Mouse (Mus musculus) CD4-positive, CD25-positive, alpha-beta regulatory T cell, adult 2 months (primary cell): ENCODE data around the gene Pnkd.
A peak's percentile ranks its signal among the peaks of the same experiment; 100 is the strongest.

Source experiments
- DNase-seq: peaks from one replicate; pipeline ENCODE4 v3.0.0-alpha.2; 2012; ENCODE audit warnings: low read depth, low spot score

Pnkd gene

GRCm38 (mm10) chr1:74357531-74357930, 72.8 kb downstream of the Pnkd start:
- no peak for DNase-seq

DNA sequence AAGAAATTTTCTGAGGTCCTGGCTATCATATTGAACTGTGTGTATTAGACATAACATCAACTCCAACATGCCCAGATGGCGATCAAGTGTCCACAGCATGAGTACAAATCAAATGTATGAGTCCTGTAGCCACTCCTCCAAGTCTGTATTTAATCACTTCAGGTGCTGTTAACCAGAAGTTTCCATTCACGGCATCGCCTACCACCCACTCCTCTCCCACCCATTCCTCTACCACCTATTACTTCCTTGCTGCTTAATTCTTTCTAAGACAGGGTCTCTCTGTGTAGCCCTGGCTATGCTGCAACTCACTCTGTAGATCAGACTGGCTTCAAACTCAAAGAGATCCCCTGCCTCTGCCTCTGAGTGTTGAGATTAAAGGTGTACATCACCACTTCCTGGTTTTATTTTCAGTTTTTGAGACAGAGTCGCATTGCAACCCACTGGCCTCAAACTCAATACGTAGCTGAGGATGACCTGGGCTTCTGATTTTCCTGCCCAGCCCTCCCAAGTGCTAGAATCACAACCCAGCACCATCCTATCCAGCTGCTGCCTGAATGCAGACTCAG, 75.3 kb downstream of the Pnkd start:
- DNase-seq, result peak; percentile 28

DNA sequence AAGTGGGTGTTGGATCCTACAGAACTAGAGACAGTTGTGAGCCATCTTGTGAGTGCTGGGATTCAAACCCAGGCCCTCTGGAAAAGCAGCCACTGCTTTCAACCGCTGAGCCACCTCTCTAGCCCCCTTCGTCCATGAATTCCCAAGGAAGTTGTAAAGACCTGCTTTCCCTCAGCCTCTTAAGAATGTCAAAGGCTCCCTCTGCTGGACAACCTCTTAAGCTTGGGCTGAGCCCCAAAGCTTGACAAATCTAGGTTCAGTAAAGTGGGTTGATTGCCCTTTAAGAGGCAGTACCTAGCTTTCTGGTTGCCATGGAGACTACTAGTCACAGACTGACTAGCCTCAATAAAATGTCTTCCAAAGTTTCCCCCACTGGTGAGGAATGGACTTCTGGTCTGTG, 77.1 kb downstream of the Pnkd start, which contains the start of gene Catip:
Gene Catip, plus strand, starts transcription at position 297 of the 400 bp plus-strand sequence.
- peak; percentile 86 for DNase-seq

GRCm38 (mm10) chr1:74362325-74363229, 77.8 kb downstream of the Pnkd start:
- no peak for DNase-seq

DNA sequence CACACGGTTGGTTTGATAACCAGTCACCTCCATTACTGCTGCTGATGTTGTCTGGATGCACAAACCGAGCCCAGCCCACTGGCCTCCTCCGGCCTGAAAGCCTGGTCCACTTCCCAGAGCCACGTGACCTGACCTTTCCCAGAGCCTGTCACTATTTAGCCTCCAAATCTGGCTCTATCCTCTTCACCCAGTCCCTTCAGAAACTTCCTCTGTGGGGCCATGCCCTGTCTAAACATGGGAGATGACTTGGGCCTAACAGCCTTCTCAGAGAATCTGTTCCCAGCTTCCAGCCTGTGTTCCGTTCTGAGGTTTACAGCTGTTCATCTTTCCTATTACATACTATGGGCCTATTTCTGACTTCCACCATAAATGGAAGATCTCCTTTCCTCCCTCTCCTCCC, 78.7 kb downstream of the Pnkd start:
- no peak for DNase-seq

DNA sequence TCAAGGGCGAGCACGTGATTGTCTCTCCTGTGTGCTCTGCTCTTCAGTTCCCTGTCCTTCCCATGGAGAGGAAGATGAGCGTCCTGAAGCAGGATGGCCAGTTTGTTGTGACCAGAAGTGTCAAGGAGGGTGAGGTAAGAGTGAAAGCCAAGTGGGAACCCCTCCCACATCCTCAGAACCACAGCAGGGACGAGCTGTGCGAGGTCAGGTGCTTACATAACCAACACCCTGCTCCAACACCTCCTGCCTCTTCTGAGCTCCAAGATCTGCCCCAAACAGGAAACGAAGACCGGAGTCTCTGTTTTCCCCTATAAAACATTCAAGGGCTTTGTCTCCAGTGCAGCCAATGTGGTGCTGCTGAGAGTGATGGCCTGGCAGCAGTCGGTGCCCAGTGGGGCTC, 79.5 kb downstream of the Pnkd start:
- no peak for DNase-seq

DNA sequence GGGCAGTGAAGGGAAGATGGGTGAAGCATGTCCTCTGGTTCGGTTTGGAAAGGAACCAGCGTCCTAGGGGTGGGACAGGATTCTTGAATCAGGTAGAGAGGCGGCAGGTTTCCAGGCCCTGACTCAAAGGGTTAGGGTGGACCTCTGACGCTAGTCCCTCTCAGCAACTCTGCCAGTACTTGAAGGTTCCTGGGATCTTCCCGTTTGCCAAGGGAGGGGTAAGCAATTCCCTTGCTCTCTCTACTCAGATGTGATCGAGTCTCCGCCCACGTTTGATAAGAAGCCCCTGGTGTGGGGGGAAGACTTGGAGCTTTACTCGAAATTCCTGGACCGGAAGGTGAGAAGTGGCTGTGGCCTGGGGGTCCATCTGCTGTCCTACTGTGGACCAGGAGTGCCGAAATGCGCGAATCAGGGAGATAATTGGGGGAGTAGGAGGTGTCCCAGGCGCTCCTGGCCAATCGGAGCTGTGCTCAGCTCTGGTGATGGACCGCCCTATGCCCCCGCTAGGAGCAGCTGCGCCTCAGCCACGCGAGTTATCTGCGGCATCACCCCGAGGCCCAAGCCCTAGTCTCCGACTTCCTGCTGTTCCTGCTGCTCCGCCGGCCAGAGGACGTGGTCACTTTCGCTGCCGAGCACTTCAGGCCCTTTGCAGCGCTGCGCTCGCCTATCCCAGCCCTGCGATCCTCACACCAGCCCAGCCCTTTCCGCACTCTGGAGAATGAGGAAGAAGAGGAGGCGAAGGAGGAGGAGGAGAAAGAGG, 83.3 kb downstream of the Pnkd start:
- peak; percentile 46 for DNase-seq

- DNase-seq, result no peak
These were observed 85.3 kb downstream of the Pnkd start for GRCm38 (mm10) chr1:74370040-74370439.

DNA sequence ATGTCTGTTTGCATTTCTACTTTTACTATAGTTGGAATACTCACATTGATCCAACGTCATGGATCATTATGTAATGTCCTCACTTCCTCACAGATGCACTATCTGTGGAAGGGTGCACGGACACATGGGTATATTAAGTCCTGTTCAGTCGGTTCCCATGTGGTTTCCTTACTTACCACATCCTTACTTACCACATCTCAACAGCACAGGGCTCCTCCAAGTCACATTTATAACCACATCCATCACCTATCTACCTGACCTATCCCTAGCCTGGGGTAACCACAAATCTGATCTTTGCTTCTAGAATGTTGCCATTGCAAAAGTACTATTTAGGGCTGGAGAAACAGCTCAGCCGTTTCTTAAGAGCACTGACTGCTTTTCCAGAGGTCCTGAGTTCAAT, 88.6 kb downstream of the Pnkd start:
- no peak for DNase-seq

- DNase-seq, result no peak
These were observed 90.2 kb downstream of the Pnkd start, which contains the start of gene Slc11a1 for GRCm38 (mm10) chr1:74374980-74375379. Gene Slc11a1, plus strand, starts transcription at chr1:74375195.

DNA sequence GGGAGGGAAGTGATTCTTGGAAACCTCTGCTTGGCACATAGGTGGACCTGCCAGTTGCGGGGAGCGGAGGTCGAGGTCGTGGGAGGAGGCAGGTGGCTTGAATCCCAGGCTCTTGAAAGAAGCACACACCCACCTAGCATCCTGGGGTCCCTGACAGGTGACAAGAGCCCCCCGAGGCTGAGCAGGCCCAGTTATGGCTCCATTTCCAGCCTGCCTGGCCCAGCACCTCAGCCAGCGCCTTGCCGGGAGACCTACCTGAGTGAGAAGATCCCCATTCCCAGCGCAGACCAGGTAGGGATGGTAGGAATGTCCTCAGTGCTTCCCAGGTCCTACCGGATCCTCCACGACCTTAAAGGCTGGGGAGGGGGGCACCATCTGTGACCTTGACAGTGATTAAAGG, 90.8 kb downstream of the Pnkd start:
- DNase-seq, result no peak

DNA sequence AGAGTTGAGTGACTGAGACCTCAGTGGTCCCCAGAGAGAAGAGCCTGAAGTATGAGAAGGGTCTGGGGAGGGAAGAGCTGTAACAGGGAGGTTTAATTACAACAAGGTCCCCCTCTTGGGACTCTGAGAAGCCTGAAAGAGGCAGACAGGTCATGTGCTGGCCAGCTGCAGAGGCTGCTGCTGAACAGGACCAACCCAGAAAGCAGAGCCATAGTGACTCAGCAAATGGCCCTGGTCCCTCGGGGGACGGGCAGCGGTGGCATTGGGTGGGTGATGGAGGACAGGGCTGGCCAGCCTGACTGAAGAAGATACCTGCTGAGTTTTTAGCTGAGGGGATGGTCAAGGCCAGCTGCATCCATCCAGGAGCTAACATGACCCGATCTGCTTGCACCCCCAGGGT, 91.7 kb downstream of the Pnkd start:
- DNase-seq, result no peak

DNA sequence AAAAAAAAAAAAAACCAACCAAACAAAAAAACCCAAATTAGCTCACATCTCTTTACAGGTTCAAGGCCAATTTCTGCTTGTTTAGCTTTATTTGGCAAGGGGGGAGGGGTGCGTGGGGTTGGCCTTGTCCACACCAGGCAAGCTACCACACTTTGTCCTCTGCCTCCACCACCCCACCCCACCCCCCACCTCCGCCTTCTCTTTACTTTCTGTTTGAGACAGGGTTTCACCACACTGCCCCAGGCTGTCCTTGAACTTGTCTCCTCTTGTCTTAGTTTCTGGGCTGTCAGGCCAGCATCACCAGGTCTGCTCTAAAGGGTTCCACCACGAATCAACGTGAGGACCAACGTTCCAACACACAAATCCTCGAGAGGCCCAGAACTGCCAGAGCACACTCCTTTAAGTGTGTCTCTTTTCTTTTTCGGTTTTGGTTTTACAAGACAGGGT, 94.4 kb downstream of the Pnkd start:
- DNase-seq, result no peak

- no peak for DNase-seq
These were observed 95.8 kb downstream of the Pnkd start for GRCm38 (mm10) chr1:74380484-74380883.

- DNase-seq, result no peak
These were observed 96.9 kb downstream of the Pnkd start for GRCm38 (mm10) chr1:74381588-74382021.

DNA sequence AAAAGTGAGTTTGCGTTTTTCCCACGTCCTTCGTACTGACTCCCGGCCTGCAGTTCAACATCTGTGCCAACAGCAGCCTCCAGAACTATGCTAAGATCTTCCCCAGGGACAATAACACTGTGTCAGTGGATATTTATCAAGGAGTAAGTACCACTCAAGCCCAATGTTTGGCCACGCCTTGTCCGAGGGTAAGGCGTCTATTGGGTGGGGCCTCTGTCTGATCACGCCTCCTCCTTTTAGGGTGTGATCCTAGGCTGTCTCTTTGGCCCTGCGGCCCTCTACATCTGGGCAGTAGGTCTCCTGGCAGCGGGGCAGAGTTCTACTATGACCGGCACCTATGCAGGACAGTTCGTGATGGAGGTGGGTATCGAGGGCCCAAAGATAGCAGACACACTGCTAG, 98.7 kb downstream of the Pnkd start:
- DNase-seq, result no peak

- no peak for DNase-seq
These were observed 99.8 kb downstream of the Pnkd start for GRCm38 (mm10) chr1:74384525-74384924.

DNA sequence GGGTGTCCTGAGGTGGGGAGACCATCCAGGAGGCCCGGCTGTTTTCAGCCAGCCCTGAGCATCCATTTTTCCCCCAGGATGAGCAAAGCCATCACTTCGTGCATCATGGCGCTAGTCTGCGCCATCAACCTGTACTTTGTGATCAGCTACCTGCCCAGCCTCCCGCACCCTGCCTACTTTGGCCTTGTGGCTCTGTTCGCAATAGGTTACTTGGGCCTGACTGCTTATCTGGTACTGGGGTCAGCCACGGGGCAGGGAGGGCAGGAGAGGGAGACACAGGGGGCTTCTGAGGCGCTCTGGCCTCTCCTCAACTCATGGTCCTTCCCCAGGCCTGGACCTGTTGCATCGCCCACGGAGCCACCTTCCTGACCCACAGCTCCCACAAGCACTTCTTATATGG, 100.3 kb downstream of the Pnkd start:
- DNase-seq, result no peak

DNA sequence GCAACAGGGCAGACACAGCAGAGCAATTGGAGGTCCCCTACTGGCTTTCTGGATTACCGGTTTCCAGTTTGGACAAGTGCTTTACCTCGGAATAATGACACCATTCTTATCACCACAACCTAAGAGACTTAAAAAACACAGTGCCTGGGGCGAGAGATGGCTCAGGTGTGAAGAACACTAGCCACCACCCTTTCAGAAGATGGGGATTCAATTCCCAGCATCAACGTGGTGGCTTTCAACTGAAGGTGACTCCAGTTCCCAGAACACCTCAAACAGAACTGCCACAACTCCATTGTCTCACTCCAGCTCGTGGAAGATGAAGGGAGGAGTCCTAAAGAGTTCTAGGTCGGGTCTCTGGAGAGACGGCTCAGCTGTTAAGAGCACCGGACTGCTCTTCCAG, 100.8 kb downstream of the Pnkd start:
- DNase-seq, result no peak

DNA sequence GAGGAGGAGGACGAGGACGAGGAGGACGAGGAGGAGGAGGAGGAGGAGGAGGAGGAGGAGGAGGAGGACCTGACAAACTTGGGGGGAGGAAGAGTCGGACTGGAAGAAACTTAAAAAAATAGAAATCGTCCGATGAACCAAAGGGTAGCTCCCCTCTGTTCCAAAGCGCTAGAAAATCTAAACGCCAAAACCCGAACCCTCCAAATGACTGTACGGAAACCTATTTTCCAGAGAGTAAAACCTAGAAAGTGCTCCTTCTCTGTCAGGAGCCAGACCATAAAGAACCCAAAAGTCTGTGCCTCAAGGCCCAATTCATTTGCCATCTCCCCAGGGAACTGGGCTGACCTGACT, 101.6 kb downstream of the Pnkd start:
- no peak for DNase-seq

GRCm38 (mm10) chr1:74386714-74387385, 102.1 kb downstream of the Pnkd start:
- DNase-seq, result peak; percentile 95
